Mouse (Mus musculus) stomach, embryonic 15.5 days (tissue): ENCODE measurements around the gene Prpf8. TPM values are rescaled to one million over a fixed set of nuclear protein-coding genes. Genes with fewer than 3 reads are reported as not detected.

Experiments used
- ATAC-seq: fragments of 200-750 bp; cut with Nextera tagmentation; 2 replicates; pipeline ENCODE4 v1.8.0; 2017; ENCODE audit warnings: low read depth, moderate number of reproducible peaks, moderate TSS enrichment; ENCODE audit not compliant: insufficient read depth, low FRiP score
- H3K27ac ChIP-seq: fragments of 300-500 bp; sonication (generic); 2 replicates; pipeline ENCODE4 v1.5.1; 2015; ENCODE audit warnings: mild to moderate bottlenecking, inconsistent platforms
- H3K27me3 ChIP-seq: fragments of 300-500 bp; sonication (generic); replicated peaks from 2 replicates; pipeline ENCODE4 v1.6.1; 2015; ENCODE audit warnings: inconsistent platforms
- H3K36me3 ChIP-seq: fragments of 300-500 bp; sonication (generic); 2 replicates; pipeline ENCODE4 v1.6.1; 2015; ENCODE audit warnings: inconsistent platforms
- H3K4me1 ChIP-seq: fragments of 300-500 bp; sonication (generic); 2 replicates; pipeline ENCODE4 v1.6.1; 2015; ENCODE audit warnings: inconsistent platforms
- H3K4me2 ChIP-seq: fragments of 300-500 bp; sonication (generic); 2 replicates; pipeline ENCODE4 v1.6.1; 2015; ENCODE audit warnings: mild to moderate bottlenecking, inconsistent platforms
- H3K4me3 ChIP-seq: fragments of 300-500 bp; sonication (generic); replicated peaks from 2 replicates; pipeline ENCODE4 v1.5.1; 2015; ENCODE audit warnings: inconsistent platforms
- H3K9ac ChIP-seq: fragments of 300-500 bp; sonication (generic); 2 replicates; pipeline ENCODE4 v1.6.1; 2015; ENCODE audit warnings: inconsistent platforms
- H3K9me3 ChIP-seq: fragments of 300-500 bp; sonication (generic); 2 replicates; pipeline ENCODE4 v1.6.1; 2016; ENCODE audit warnings: inconsistent platforms
- WGBS: fragments of 180-500 bp; shearing (Covaris S2); methylation state at CpG from one replicate; pipeline ENCODE4 v1.1.7; 2015; 5-methylcytosine and 5-hydroxymethylcytosine counted together
- polyA plus RNA-seq: library from polyadenylated mRNA; unstranded; fragments of >200 nt; fragmentation: Nextera tagmentation; extraction: Ambion mirVana; gene quantifications from 2 replicates; pipeline ENCODE4 v1.2.1, GENCODE M21; 2015

The Prpf8 gene
- polyA plus RNA-seq, 1 experiment from 2014 or later = 49.9 TPM

- Histone ChIP-seq H3K27ac (peak overlapping the region; percentile 28; the same call in 1 of the 2 replicates), H3K4me1 (peaks cover 15% of the 10 kb centered on the region; the same call in 1 of the 2 replicates), H3K9me3 (no peaks in the 10 kb centered on the region), H3K36me3 (no peaks in the 10 kb centered on the region), H3K27me3 (no peaks in the 10 kb centered on the region), H3K9ac (no peak overlapping the region), H3K4me3 (no peak overlapping the region), H3K4me2 (no peak overlapping the region)
- ATAC-seq = peak; percentile 47
- WGBS = 52% methylated on average over 11 of the region's 11 CpGs
Observed at GRCm38 (mm10) chr11:75537491-75538183, 51.0 kb downstream of the Prpf8 start.

GRCm38 (mm10) chr11:75538184-75538969 lies 51.8 kb downstream of the Prpf8 start:
- H3K4me2 ChIP-seq = no peak overlapping the region
- no peak overlapping the region for H3K9ac ChIP-seq
- peaks cover 15% of the 10 kb centered on the region; the same call in 1 of the 2 replicates for H3K4me1 ChIP-seq
- H3K27ac ChIP-seq = peak overlapping the region; percentile 28; the same call in 1 of the 2 replicates
- no peaks in the 10 kb centered on the region for H3K36me3 ChIP-seq
- H3K4me3 ChIP-seq = no peak overlapping the region
- no peak for ATAC-seq
- WGBS = 56% methylated on average over 9 of the region's 9 CpGs
- H3K9me3 ChIP-seq = no peaks in the 10 kb centered on the region
- no peaks in the 10 kb centered on the region for H3K27me3 ChIP-seq

- no peaks in the 10 kb centered on the region for H3K36me3 ChIP-seq
- 77% methylated on average over 13 of the region's 13 CpGs for WGBS
- no peaks in the 10 kb centered on the region for H3K9me3 ChIP-seq
- H3K4me1 ChIP-seq = peaks cover 15% of the 10 kb centered on the region; the same call in 1 of the 2 replicates
- H3K4me3 ChIP-seq = no peak overlapping the region
- H3K9ac ChIP-seq = no peak overlapping the region
- H3K27me3 ChIP-seq = no peaks in the 10 kb centered on the region
- no peak for ATAC-seq
- no peak overlapping the region for H3K27ac ChIP-seq
- H3K4me2 ChIP-seq = no peak overlapping the region
Observed at GRCm38 (mm10) chr11:75538970-75539299, 52.3 kb downstream of the Prpf8 start.

- 86% methylated on average over 8 of the region's 8 CpGs for WGBS
- Histone ChIP-seq H3K4me2 (no peak overlapping the region), H3K27ac (no peak overlapping the region)
Observed at GRCm38 (mm10) chr11:75540209-75540608, 53.6 kb downstream of the Prpf8 start.

GRCm38 (mm10) chr11:75540710-75541581 lies 54.3 kb downstream of the Prpf8 start:
- no peak overlapping the region for H3K9ac ChIP-seq
- H3K36me3 ChIP-seq = no peaks in the 10 kb centered on the region
- H3K4me3 ChIP-seq = no peak overlapping the region
- no peaks in the 10 kb centered on the region for H3K27me3 ChIP-seq
- H3K9me3 ChIP-seq = no peaks in the 10 kb centered on the region
- no peak overlapping the region for H3K27ac ChIP-seq
- 68% methylated on average over 19 of the region's 19 CpGs for WGBS
- no peak for ATAC-seq
- H3K4me2 ChIP-seq = no peak overlapping the region
- H3K4me1 ChIP-seq = peaks cover 10% of the 10 kb centered on the region; the same call in 1 of the 2 replicates

More at GRCm38 (mm10) chr11:75540209-75540608, 53.6 kb downstream of the Prpf8 start:
- no peak overlapping the region for H3K4me3 ChIP-seq
- no peaks in the 10 kb centered on the region for H3K9me3 ChIP-seq
- no peaks in the 10 kb centered on the region for H3K27me3 ChIP-seq
- H3K36me3 ChIP-seq = no peaks in the 10 kb centered on the region
- no peak overlapping the region for H3K9ac ChIP-seq
- ATAC-seq = no peak
- H3K4me1 ChIP-seq = peaks cover 11% of the 10 kb centered on the region; the same call in 1 of the 2 replicates

- Histone ChIP-seq H3K4me3 (no peak overlapping the region), H3K27me3 (no peaks in the 10 kb centered on the region), H3K4me2 (no peak overlapping the region), H3K9ac (no peak overlapping the region), H3K9me3 (no peaks in the 10 kb centered on the region), H3K36me3 (no peaks in the 10 kb centered on the region), H3K27ac (no peak overlapping the region), H3K4me1 (peaks cover 11% of the 10 kb centered on the region; the same call in 1 of the 2 replicates)
- 84% methylated on average over 9 of the region's 9 CpGs for WGBS
- no peak for ATAC-seq
Observed at GRCm38 (mm10) chr11:75544713-75545112, 58.1 kb downstream of the Prpf8 start.

- Histone ChIP-seq H3K4me2 (no peak overlapping the region), H3K9ac (no peak overlapping the region), H3K36me3 (no peaks in the 10 kb centered on the region), H3K9me3 (no peaks in the 10 kb centered on the region), H3K27me3 (no peaks in the 10 kb centered on the region), H3K27ac (no peak overlapping the region), H3K4me3 (no peak overlapping the region), H3K4me1 (peaks cover 19% of the 10 kb centered on the region)
- no peak for ATAC-seq
- 71% methylated on average over 4 of the region's 4 CpGs for WGBS
Observed at GRCm38 (mm10) chr11:75546057-75546456, 59.4 kb downstream of the Prpf8 start.

GRCm38 (mm10) chr11:75549658-75550111 lies 63.1 kb downstream of the Prpf8 start:
- peak overlapping the region; percentile 12; the same call in 1 of the 2 replicates for H3K27ac ChIP-seq
- H3K4me1 ChIP-seq = peaks cover 40% of the 10 kb centered on the region
- WGBS = 30% methylated on average over 5 of the region's 5 CpGs
- H3K4me3 ChIP-seq = no peak overlapping the region
- H3K4me2 ChIP-seq = no peak overlapping the region
- ATAC-seq = no peak
- no peaks in the 10 kb centered on the region for H3K27me3 ChIP-seq
- no peaks in the 10 kb centered on the region for H3K9me3 ChIP-seq
- H3K9ac ChIP-seq = no peak overlapping the region
- H3K36me3 ChIP-seq = no peaks in the 10 kb centered on the region

- no peak overlapping the region for H3K9ac ChIP-seq
- peak; percentile 61; the same call in 1 of the 2 replicates for ATAC-seq
Observed at GRCm38 (mm10) chr11:75550200-75550946, 63.8 kb downstream of the Prpf8 start.

GRCm38 (mm10) chr11:75551321-75551720 lies 64.7 kb downstream of the Prpf8 start:
- Histone ChIP-seq H3K4me3 (no peak overlapping the region), H3K9me3 (no peaks in the 10 kb centered on the region), H3K36me3 (no peaks in the 10 kb centered on the region), H3K4me2 (no peak overlapping the region), H3K27me3 (no peaks in the 10 kb centered on the region), H3K4me1 (peaks cover 40% of the 10 kb centered on the region), H3K9ac (no peak overlapping the region), H3K27ac (peak overlapping the region; percentile 58)
- WGBS = 88% methylated on average over 5 of the region's 5 CpGs
- no peak for ATAC-seq

More at GRCm38 (mm10) chr11:75550200-75550946, 63.8 kb downstream of the Prpf8 start:
- no peaks in the 10 kb centered on the region for H3K36me3 ChIP-seq
- H3K27ac ChIP-seq = peak overlapping the region; percentile 12; the same call in 1 of the 2 replicates
- WGBS = 60% methylated on average over 12 of the region's 12 CpGs
- H3K4me2 ChIP-seq = no peak overlapping the region
- no peaks in the 10 kb centered on the region for H3K27me3 ChIP-seq
- H3K4me3 ChIP-seq = no peak overlapping the region
- no peaks in the 10 kb centered on the region for H3K9me3 ChIP-seq
- peaks cover 40% of the 10 kb centered on the region for H3K4me1 ChIP-seq

GRCm38 (mm10) chr11:75551961-75552441 lies 65.4 kb downstream of the Prpf8 start:
- 38% methylated on average over 9 of the region's 9 CpGs for WGBS
- Histone ChIP-seq H3K36me3 (no peaks in the 10 kb centered on the region), H3K4me3 (no peak overlapping the region), H3K4me2 (no peak overlapping the region), H3K9ac (no peak overlapping the region), H3K4me1 (peaks cover 40% of the 10 kb centered on the region), H3K27me3 (no peaks in the 10 kb centered on the region), H3K27ac (peak overlapping the region; percentile 58), H3K9me3 (no peaks in the 10 kb centered on the region)
- ATAC-seq = peak; percentile 62; the same call in 1 of the 2 replicates
